Comparison of ENCODE assay signal across 8 mouse cellular contexts in the genomic region with DNA sequence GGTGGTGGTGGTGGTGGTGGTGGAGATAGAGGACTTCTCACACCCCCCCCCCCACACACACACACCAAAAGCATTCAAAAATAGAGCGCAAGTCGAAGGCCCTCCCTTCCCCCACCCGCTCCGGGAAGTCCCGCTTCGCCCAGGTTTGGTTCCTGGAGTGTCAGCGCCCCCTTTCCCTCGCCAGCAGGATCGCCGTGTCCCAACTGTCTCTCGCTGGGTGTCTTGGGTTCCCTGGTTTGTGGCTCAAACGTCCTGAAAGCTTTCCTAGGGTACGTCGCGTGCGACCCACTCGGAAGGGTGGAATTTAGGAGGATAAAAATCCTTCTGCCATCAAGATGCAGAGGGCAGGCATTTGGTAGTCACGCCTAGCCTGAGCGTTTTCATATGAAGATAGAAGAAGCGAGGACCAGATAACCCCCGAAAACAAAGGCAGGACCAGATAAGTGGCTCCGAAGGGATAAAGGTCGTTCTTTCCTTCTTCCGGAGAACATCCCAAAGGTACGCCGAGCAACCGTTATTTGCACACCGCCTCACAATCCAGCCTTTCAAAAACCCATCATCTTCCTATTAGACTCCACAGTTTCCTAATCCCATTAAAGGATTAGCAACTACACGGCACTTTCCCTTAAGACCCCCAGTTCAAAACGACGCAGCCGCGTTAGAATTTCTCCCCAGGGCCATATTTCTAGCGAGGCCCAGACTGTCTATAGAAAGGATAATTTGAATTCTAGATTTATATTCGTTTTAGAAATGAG. TPM values are rescaled to one million over a fixed set of nuclear protein-coding genes. Genes with fewer than 3 reads are reported as not detected.
DNase-seq lines count a peak whose midpoint lies in the region; ATAC-seq and TF ChIP-seq lines count a peak whose summit lies in the region.

No protein-coding gene starts in this region.

- WGBS in intestine, embryonic 15.5 days = 3% methylated on average over 34 of the region's 35 CpGs
- 1% methylated on average over 35 of the region's 35 CpGs for WGBS in liver, postnatal 0 days (ENCODE audit: insufficient replicate concordance)

- 0 out of 2 replicates have a peak, but pooled peaks have one; percentile 10 for ATAC-seq in intestine, embryonic 15.5 days
- no peak for ATAC-seq in liver, postnatal 0 days
- no peak for ATAC-seq in monocyte, adult 5-6 weeks (replicated peaks; ENCODE audit: insufficient number of reproducible peaks, low FRiP score, low TSS enrichment, poor library complexity, severe bottlenecking)

- peaks cover 41% of the 10 kb centered on the region for H3K27me3 ChIP-seq in intestine, embryonic 15.5 days (replicated peaks)
- peaks cover 97% of the 10 kb centered on the region for H3K27me3 ChIP-seq in liver, postnatal 0 days (ENCODE audit: insufficient read depth, low read length)

- H3K27ac ChIP-seq in intestine, embryonic 15.5 days = peak overlapping the region; percentile 45
- peak overlapping the region; percentile 7; the same call in 1 of the 2 replicates for H3K27ac ChIP-seq in liver, postnatal 0 days (ENCODE audit: low read depth)

- H3K4me2 ChIP-seq in intestine, embryonic 15.5 days (replicated peaks) = peak overlapping the region; percentile 52
- H3K4me2 ChIP-seq in liver, postnatal 0 days (ENCODE audit: low read depth, low read length) = no peak overlapping the region; the same call in 1 of the 2 replicates

- no peaks in the 10 kb centered on the region for H3K9me3 ChIP-seq in intestine, embryonic 15.5 days
- H3K9me3 ChIP-seq in liver, postnatal 0 days (ENCODE audit: low read length) = no peaks in the 10 kb centered on the region

- peak overlapping the region; percentile 46 for H3K4me3 ChIP-seq in intestine, embryonic 15.5 days (replicated peaks)
- H3K4me3 ChIP-seq in liver, postnatal 0 days (ENCODE audit: low read depth, low read length) = 0 out of 2 replicates have a peak overlapping the region, but pooled peaks have one; percentile 10

- TF ChIP-seq CTCF in liver, postnatal 0 days (IDR thresholded peaks at IDR 0.05; ENCODE audit: low read depth) = peak; percentile 60

- H3K36me3 ChIP-seq in intestine, embryonic 15.5 days = no peaks in the 10 kb centered on the region
- H3K36me3 ChIP-seq in liver, postnatal 0 days (replicated peaks; ENCODE audit: insufficient read depth, low read length) = no peaks in the 10 kb centered on the region

- DNase-seq in urinary bladder, postnatal 10 days (ENCODE audit: low spot score) = peak; percentile 48
- no peak for DNase-seq in urinary bladder, adult 2 months (ENCODE audit: low spot score)
- DNase-seq in embryo, embryonic 10.5 days (ENCODE audit: low spot score) = peak; percentile 91
- DNase-seq in heart, adult 11 months = peak; percentile 97
- peak; percentile 71 for DNase-seq in liver, postnatal 0 days
- DNase-seq in ovary, postnatal 14 days (ENCODE audit: low spot score) = peak; percentile 61

- TF ChIP-seq EP300 in liver, postnatal 0 days (IDR thresholded peaks at IDR 0.05; ENCODE audit: low read depth) = no peak

- peaks cover 39% of the 10 kb centered on the region for H3K4me1 ChIP-seq in intestine, embryonic 15.5 days (replicated peaks)
- H3K4me1 ChIP-seq in liver, postnatal 0 days (ENCODE audit: insufficient read depth) = peaks cover 15% of the 10 kb centered on the region

- peak overlapping the region; percentile 30; the same call in 1 of the 2 replicates for H3K9ac ChIP-seq in intestine, embryonic 15.5 days
- no peak overlapping the region for H3K9ac ChIP-seq in liver, postnatal 0 days (replicated peaks)

RNA-seq across cellular contexts. Expression of gene Pdgfra, which starts 0.8 kb away (rescaled TPM):
- 33.3 and 53.6 TPM in 2 replicates for polyA plus RNA-seq in urinary bladder, adult 2 months (2012; rRNA removed)
- 32.9 and 37.2 TPM in 2 replicates for polyA plus RNA-seq in intestine, embryonic 15.5 days (2015; fragmentation: Nextera tagmentation; extraction: Ambion mirVana)
- 1.3 TPM in 2 replicates for polyA plus RNA-seq in liver, postnatal 0 days (2015; fragmentation: Nextera tagmentation; extraction: Ambion mirVana)
- total RNA-seq in monocyte, adult 5-6 weeks (2017) = not detected in 3 replicates

Comparison
In these comparisons a context has a peak if more than half of its experiments do, and no peak if none do; other contexts are left out.
1. RNA of gene Pdgfra, which starts 0.8 kb away (polyA plus RNA-seq): 32.9 to 37.2 TPM in intestine, embryonic 15.5 days and 33.3 to 53.6 TPM in urinary bladder, adult 2 months; 1.3 TPM in liver, postnatal 0 days; every median in the first group is over 10 times any median in the second.